Comparison of ENCODE assay signal across 11 mouse cellular contexts in the genomic region with DNA sequence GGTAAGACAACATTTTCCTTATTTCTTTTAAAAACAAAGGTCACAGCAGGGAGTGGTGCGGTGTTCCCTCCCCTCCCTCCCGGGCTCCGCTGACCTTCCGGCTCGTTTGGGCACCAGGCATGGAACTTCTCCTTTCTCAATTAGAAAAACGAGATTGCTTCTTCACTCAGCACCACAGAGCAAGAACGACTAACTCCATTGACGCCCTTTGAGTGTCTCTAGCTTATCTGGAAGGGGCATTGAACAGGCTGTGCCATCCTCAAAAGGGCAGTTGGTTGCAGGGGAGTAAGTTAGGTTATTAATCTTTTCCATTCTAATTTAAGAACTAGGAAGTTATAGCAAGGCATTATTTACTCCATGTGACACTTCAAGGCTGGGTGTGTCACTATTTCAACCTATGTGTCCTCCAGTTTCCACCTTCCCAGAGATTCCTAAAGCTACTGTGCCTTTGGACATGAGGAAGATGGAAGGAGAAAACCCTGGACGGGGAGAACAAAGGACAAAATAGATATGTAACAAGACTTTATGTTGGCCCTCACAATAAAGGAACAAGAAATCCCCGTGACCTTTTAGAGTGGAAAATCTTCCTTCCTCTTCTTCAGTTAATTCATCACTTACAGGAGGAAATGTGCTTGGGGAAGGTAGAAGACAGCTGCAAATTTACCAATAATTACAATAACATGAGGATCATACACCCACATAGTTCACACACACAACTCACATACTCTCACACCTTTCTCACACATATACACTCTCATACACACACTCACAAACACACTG. TPM values are rescaled to one million over a fixed set of nuclear protein-coding genes. Genes with fewer than 3 reads are reported as not detected.
A peak's percentile ranks its signal among the peaks of the same experiment; 100 is the strongest.
DNase-seq lines count a peak whose midpoint lies in the region; ATAC-seq and TF ChIP-seq lines count a peak whose summit lies in the region.
"Had no signal": no experiment of that assay in that cellular context is flagged by ENCODE, and none has a peak within 500 bp of the region (broad histone marks: within the 10 kb centered on the region; RNA-seq: fewer than 3 reads in every experiment).

No protein-coding gene starts in this region.

- no peaks in the 10 kb centered on the region for H3K27me3 ChIP-seq in kidney, postnatal 0 days (ENCODE audit: insufficient read depth, low read length)
- no peaks in the 10 kb centered on the region for H3K27me3 ChIP-seq in midbrain, postnatal 0 days (ENCODE audit: insufficient read depth, low read length)
- H3K27me3 ChIP-seq: limb, embryonic 15.5 days; stomach, embryonic 15.5 days had no signal

- peak; percentile 62 for DNase-seq in adrenal gland, adult 2 months
- no peak for DNase-seq in adrenal gland, adult 18-20 months (ENCODE audit: low spot score in 2 of 2)
- DNase-seq in kidney, adult 9 months = peak; percentile 18
- DNase-seq in kidney, adult 8-10 months = no peak
- DNase-seq in kidney, postnatal 0 days (ENCODE audit: low spot score) = no peak
- no peak for DNase-seq in midbrain, postnatal 0 days (ENCODE audit: low spot score)
- DNase-seq in T-cell, adult 2 months (ENCODE audit: low spot score) = no peak
- DNase-seq: cerebellum, adult 11 months had no signal

- H3K9me3 ChIP-seq in kidney, postnatal 0 days (replicated peaks; ENCODE audit: low read length) = no peaks in the 10 kb centered on the region
- no peaks in the 10 kb centered on the region for H3K9me3 ChIP-seq in midbrain, postnatal 0 days (ENCODE audit: low read length)
- H3K9me3 ChIP-seq: limb, embryonic 15.5 days; stomach, embryonic 15.5 days had no signal

- H3K4me2 ChIP-seq in kidney, postnatal 0 days (ENCODE audit: low read length) = peak overlapping the region; percentile 70; the same call in 1 of the 2 replicates
- no peak overlapping the region for H3K4me2 ChIP-seq in midbrain, postnatal 0 days (ENCODE audit: low read depth, low read length, poor library complexity, severe bottlenecking)
- H3K4me2 ChIP-seq: limb, embryonic 15.5 days; stomach, embryonic 15.5 days had no signal

- ATAC-seq in kidney, postnatal 0 days (replicated peaks; ENCODE audit: low FRiP score, low read depth) = no peak
- no peak for ATAC-seq in midbrain, postnatal 0 days (ENCODE audit: low FRiP score)

- H3K36me3 ChIP-seq in kidney, postnatal 0 days (ENCODE audit: insufficient read depth, low read length) = peaks cover 31% of the 10 kb centered on the region
- peaks cover 18% of the 10 kb centered on the region for H3K36me3 ChIP-seq in midbrain, postnatal 0 days (ENCODE audit: insufficient read depth, low read length)

- no peak overlapping the region for H3K4me3 ChIP-seq in brown adipose tissue, adult 24 weeks (ENCODE audit: insufficient read depth, low read depth, low read length)
- H3K4me3 ChIP-seq in kidney, postnatal 0 days (replicated peaks; ENCODE audit: low read depth, low read length) = no peak overlapping the region
- H3K4me3 ChIP-seq in midbrain, postnatal 0 days (ENCODE audit: low read depth, low read length) = no peak overlapping the region
- H3K4me3 ChIP-seq: limb, embryonic 15.5 days; stomach, embryonic 15.5 days had no signal

- peak overlapping the region; percentile 77 for H3K27ac ChIP-seq in brown adipose tissue, adult 24 weeks (replicated peaks; ENCODE audit: low read depth, low read length)
- peak overlapping the region; percentile 62; the same call in 1 of the 2 replicates for H3K27ac ChIP-seq in kidney, postnatal 0 days
- no peak overlapping the region for H3K27ac ChIP-seq in midbrain, postnatal 0 days (ENCODE audit: low read depth, low read length)

- 0 out of 2 replicates have a peak overlapping the region, but pooled peaks have one; percentile 1 for H3K9ac ChIP-seq in kidney, postnatal 0 days (ENCODE audit: low read depth, low read length)
- no peak overlapping the region for H3K9ac ChIP-seq in midbrain, postnatal 0 days (replicated peaks; ENCODE audit: low read length, poor library complexity, severe bottlenecking)
- H3K9ac ChIP-seq: limb, embryonic 15.5 days; stomach, embryonic 15.5 days had no signal

- no peak for TF ChIP-seq CTCF in kidney, postnatal 0 days (IDR thresholded peaks at IDR 0.05; ENCODE audit: low read depth)
- no peak for TF ChIP-seq CTCF in midbrain, postnatal 0 days (IDR thresholded peaks at IDR 0.05)

- 30% methylated on average over 10 of the region's 10 CpGs for WGBS in kidney, postnatal 0 days
- 47% methylated on average over 10 of the region's 10 CpGs for WGBS in midbrain, postnatal 0 days

- H3K4me1 ChIP-seq in brown adipose tissue, adult 24 weeks (ENCODE audit: control insufficient read depth, insufficient read depth, insufficient read length, low read length) = peaks cover 38% of the 10 kb centered on the region
- H3K4me1 ChIP-seq in kidney, postnatal 0 days (replicated peaks; ENCODE audit: insufficient read depth, low read length) = peaks cover 36% of the 10 kb centered on the region
- peaks cover 26% of the 10 kb centered on the region for H3K4me1 ChIP-seq in midbrain, postnatal 0 days (ENCODE audit: insufficient read depth, low read length)

RNA-seq across cellular contexts. Expression of a gene that starts 7.0 kb away (rescaled TPM):
- total RNA-seq in adrenal gland, adult 2 months (2021) = 1,000 to 10,000 TPM in 1 of 2 experiments, 100 to 1,000 TPM in 1; 611 to 1,035 TPM
- polyA plus RNA-seq in adrenal gland, adult 2 months (2012; rRNA removed) = 301 and 380 TPM in 2 replicates
- total RNA-seq in adrenal gland, adult 18-20 months (2021) = 100 to 1,000 TPM; 737 to 778 TPM
- 26.7 and 27.0 TPM in 2 replicates for polyA plus RNA-seq in brown adipose tissue, adult 24 weeks (2012; ENCODE audit: insufficient read depth, insufficient read length, missing spikeins)
- polyA plus RNA-seq in kidney, postnatal 0 days (2015; fragmentation: Nextera tagmentation; extraction: Ambion mirVana) = 731 and 809 TPM in 2 replicates
- total RNA-seq in midbrain, postnatal 0 days (2014; rRNA removed) = 211 and 235 TPM in 2 replicates
- polyA plus RNA-seq in midbrain, postnatal 0 days (2015; fragmentation: Nextera tagmentation; extraction: Ambion mirVana) = 54.7 and 56.7 TPM in 2 replicates

Comparison
In these comparisons a context has a peak if more than half of its experiments do, and no peak if none do; other contexts are left out.
1. DNase-seq: peak in adrenal gland, adult 2 months (single experiment) and kidney, adult 9 months (single experiment); none in adrenal gland, adult 18-20 months (0 of 2), kidney, adult 8-10 months (0 of 2), kidney, postnatal 0 days (single experiment), midbrain, postnatal 0 days (single experiment) and T-cell, adult 2 months (single experiment).